Mouse (Mus musculus) stomach, embryonic 14.5 days (tissue): ENCODE results near the gene Klhl2. TPM values are rescaled to one million over a fixed set of nuclear protein-coding genes. Genes with fewer than 3 reads are reported as not detected.

Experiments used
- ATAC-seq: fragments of 200-750 bp; cut with Nextera tagmentation; 2 replicates; pipeline ENCODE4 v1.8.0; 2017; ENCODE audit warnings: low read depth, moderate TSS enrichment; ENCODE audit not compliant: insufficient number of reproducible peaks, insufficient read depth, low FRiP score
- H3K27ac ChIP-seq: fragments of 300-500 bp; sonication (generic); 2 replicates; pipeline ENCODE4 v1.5.1; 2014; ENCODE audit warnings: mild to moderate bottlenecking, low read length, moderate library complexity, mixed read lengths
- H3K27me3 ChIP-seq: fragments of 300-500 bp; sonication (generic); 2 replicates; pipeline ENCODE4 v1.6.1; 2014; ENCODE audit warnings: low read length, control low read depth, mixed read lengths; ENCODE audit not compliant: control insufficient read depth, insufficient read depth
- H3K36me3 ChIP-seq: fragments of 300-500 bp; sonication (generic); 2 replicates; pipeline ENCODE4 v1.6.1; 2014; ENCODE audit warnings: mild to moderate bottlenecking, control low read depth, low read length, moderate library complexity, mixed read lengths; ENCODE audit not compliant: control insufficient read depth, insufficient read depth
- H3K4me1 ChIP-seq: fragments of 300-500 bp; sonication (generic); 2 replicates; pipeline ENCODE4 v1.6.1; 2014; ENCODE audit warnings: low read length, control low read depth, mixed read lengths; ENCODE audit not compliant: control insufficient read depth, insufficient read depth
- H3K4me2 ChIP-seq: fragments of 300-500 bp; sonication (generic); replicated peaks from 2 replicates; pipeline ENCODE4 v1.6.1; 2014; ENCODE audit warnings: low read depth, low read length, control low read depth
- H3K4me3 ChIP-seq: fragments of 300-500 bp; sonication (generic); 2 replicates; pipeline ENCODE4 v1.5.1; 2014; ENCODE audit warnings: low read depth, low read length, control low read depth
- H3K9ac ChIP-seq: fragments of 300-500 bp; sonication (generic); replicated peaks from 2 replicates; pipeline ENCODE4 v1.6.1; 2014; ENCODE audit warnings: low read depth, mild to moderate bottlenecking, control low read depth, low read length, moderate library complexity, mixed read lengths
- H3K9me3 ChIP-seq: fragments of 300-500 bp; sonication (generic); 2 replicates; pipeline ENCODE4 v1.6.1; 2016; ENCODE audit warnings: low read depth, low read length, control low read depth; ENCODE audit not compliant: control insufficient read depth
- WGBS: fragments of 180-500 bp; shearing (Covaris S2); extraction: QIAGEN DNeasy Blood & Tissue Kit; methylation state at CpG from one replicate; pipeline ENCODE4 v1.1.7; 2014; 5-methylcytosine and 5-hydroxymethylcytosine counted together
- polyA plus RNA-seq: library from polyadenylated mRNA; unstranded; fragments of >200 nt; fragmentation: Nextera tagmentation; extraction: Ambion mirVana; gene quantifications from 2 replicates; pipeline ENCODE4 v1.2.1, GENCODE M21; 2014

Gene Klhl2
- polyA plus RNA-seq, 1 experiment from 2014 or later, result 8.1 TPM

DNA sequence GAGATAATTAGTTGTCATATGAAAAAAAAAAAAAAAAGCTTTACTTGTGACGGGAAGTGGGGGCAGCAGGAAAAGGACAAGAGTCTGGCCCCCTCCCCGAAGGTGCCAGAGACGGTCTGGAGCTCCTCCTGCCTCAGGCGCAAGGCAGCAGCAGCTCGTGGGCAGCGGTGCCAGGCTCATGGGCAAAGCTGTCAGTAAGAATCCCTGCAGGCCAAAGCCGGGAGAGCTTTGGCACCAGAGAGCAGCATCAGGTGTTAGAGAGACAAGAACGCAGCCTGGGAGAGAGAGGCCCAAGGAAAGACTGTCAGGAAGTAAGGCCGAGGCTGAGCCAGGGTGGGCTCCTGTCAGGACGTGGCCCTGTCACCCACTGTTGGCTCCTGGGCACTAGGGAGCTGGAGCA is 22.5 kb downstream of the Klhl2 start:
- Histone ChIP-seq H3K4me1 (no peaks in the 10 kb centered on the region), H3K27me3 (no peaks in the 10 kb centered on the region), H3K9me3 (no peaks in the 10 kb centered on the region), H3K4me3 (no peak overlapping the region), H3K9ac (no peak overlapping the region), H3K36me3 (peaks cover 2% of the 10 kb centered on the region; the same call in 1 of the 2 replicates), H3K4me2 (no peak overlapping the region), H3K27ac (no peak overlapping the region)
- WGBS, result 86% methylated on average over 10 of the region's 10 CpGs
- no peak for ATAC-seq

DNA sequence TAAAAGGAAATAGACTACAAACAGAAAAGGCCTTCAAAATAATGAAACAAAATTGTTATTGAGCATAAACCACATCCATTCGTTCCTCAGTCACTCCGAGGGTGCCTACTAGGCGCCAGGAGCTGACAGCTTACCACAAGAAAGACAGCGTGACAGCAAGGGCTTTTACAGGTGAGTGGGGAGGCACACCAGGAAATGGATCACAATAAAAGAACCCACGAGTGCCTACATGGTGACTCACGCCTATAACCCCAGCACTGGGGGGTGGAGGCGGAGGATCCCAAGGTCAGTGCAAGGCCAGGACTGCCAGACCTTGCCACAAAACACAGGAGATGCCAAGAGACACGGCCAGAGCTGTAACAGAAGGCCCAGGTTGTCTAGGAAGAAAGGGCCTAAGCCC is 23.4 kb downstream of the Klhl2 start:
- Histone ChIP-seq H3K27me3 (no peaks in the 10 kb centered on the region), H3K4me3 (no peak overlapping the region), H3K4me2 (no peak overlapping the region), H3K9ac (no peak overlapping the region), H3K27ac (no peak overlapping the region), H3K4me1 (no peaks in the 10 kb centered on the region), H3K36me3 (peaks cover 2% of the 10 kb centered on the region; the same call in 1 of the 2 replicates), H3K9me3 (no peaks in the 10 kb centered on the region)
- no peak; the same call in 1 of the 2 replicates for ATAC-seq
- WGBS, result 63% methylated on average over 8 of the region's 8 CpGs

DNA sequence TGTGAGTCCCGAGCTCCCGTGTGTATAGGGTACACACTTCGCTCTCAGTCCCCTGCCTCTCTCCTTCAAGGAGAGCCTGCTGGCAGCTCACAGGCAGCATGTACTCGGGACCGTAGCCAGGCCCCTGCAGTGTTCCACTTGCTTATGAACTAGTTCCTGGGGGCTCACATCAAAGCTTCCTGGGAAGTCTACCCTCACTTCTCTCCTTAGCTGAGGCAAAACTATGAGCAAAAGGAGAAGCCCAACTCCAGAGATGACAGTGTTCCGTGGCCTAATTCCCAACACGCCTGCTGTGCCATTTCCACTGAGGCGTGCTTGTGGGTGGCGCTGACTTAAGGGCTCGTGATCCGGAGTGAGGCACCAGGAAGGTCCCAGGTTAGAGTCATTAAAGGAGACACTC is 25.9 kb downstream of the Klhl2 start:
- no peaks in the 10 kb centered on the region for H3K4me1 ChIP-seq
- no peak overlapping the region for H3K4me3 ChIP-seq
- no peaks in the 10 kb centered on the region for H3K27me3 ChIP-seq
- H3K36me3 ChIP-seq, result no peaks in the 10 kb centered on the region; the same call in 1 of the 2 replicates
- ATAC-seq, result no peak
- H3K9ac ChIP-seq, result no peak overlapping the region
- H3K4me2 ChIP-seq, result no peak overlapping the region
- WGBS, result 85% methylated on average over 11 of the region's 11 CpGs
- no peak overlapping the region for H3K27ac ChIP-seq
- H3K9me3 ChIP-seq, result no peaks in the 10 kb centered on the region

DNA sequence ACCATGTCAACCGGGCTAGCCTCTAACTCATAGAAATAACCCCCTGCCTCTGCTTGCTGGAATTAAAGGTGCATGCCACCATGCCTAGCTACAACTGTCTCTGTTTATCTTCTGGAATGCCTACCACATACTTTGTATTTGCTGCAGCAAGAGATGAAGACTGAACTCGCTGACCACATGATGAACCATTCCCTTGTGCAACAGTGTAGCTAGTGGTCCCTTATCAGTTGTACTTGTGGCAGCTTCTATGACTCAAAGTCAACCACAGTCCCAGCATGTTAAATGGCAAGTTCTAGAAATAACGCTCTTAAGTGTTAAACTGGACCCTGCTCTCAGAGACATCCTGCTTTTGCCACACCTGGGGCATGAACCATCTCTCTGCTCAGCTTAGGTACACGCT is 28.9 kb downstream of the Klhl2 start:
- Histone ChIP-seq H3K9ac (no peak overlapping the region), H3K27ac (no peak overlapping the region), H3K9me3 (no peaks in the 10 kb centered on the region), H3K27me3 (no peaks in the 10 kb centered on the region), H3K4me1 (no peaks in the 10 kb centered on the region), H3K36me3 (no peaks in the 10 kb centered on the region; the same call in 1 of the 2 replicates), H3K4me3 (no peak overlapping the region), H3K4me2 (no peak overlapping the region)
- 87% methylated on average over 4 of the region's 4 CpGs for WGBS
- peak; percentile 23; the same call in 1 of the 2 replicates for ATAC-seq

DNA sequence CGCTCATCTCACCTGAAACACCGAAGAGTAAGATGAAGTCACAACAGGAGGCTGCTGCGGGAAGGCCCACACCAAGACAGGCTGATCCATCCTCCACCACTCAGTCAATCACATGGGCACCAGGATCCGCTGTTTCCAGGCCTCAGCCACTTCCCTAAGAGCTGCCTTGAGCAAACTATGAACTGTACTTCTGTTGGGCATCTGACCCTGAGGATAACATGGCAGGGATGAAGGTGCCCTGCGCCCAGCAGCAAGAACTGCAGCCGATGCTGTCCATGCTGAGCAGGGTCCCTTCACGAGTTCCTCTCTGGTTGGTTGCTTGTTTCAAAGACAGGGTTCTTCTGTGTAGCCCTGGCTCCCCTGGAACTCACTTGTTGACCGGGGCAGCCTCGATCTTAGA is 38.0 kb downstream of the Klhl2 start:
- Histone ChIP-seq H3K9ac (no peak overlapping the region), H3K27ac (no peak overlapping the region), H3K9me3 (no peaks in the 10 kb centered on the region), H3K4me1 (no peaks in the 10 kb centered on the region), H3K4me3 (no peak overlapping the region), H3K4me2 (no peak overlapping the region), H3K36me3 (no peaks in the 10 kb centered on the region), H3K27me3 (no peaks in the 10 kb centered on the region)
- no peak for ATAC-seq
- 96% methylated on average over 9 of the region's 9 CpGs for WGBS

DNA sequence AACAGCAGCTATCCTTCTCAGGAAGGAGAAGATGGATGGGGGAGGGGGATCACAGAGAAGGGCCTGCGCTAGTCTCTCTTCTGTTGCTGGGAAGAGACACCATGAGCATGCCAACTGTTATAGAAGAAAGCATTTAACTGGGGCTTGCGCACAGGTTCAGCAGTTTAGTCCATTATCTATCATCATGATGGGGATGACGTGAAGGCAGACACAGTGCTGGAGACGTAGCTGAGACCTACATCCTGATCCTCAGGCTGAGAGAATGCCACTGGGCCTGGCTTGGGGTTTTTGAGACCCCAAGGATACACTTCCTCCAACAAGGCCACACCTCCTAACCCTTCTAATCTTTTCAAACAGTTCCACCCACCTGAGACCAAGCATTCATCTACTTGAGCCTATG is 38.7 kb downstream of the Klhl2 start:
- WGBS, result 93% methylated on average over 4 of the region's 4 CpGs

DNA sequence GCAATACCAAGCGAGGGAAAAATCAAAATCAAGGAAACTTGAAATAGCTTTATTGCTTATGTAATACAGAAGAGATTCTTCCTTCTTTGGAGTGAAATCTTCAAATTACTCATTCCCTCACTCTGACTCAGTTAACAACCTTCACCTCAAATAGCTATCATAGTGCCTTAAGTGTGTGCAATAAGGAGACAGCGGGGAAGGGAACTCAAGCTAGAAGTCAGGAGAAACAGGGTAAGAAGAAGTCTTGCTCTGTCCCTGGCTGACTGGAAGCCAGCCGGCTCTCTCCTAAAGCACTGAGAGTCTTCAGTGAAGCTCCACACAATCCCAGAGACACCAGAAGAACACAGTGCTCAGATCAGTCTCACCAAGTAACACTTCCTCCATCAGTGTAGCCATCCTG is 43.3 kb downstream of the Klhl2 start:
- WGBS, result 91% methylated on average over 3 of the region's 3 CpGs
- no peaks in the 10 kb centered on the region for H3K9me3 ChIP-seq
- no peaks in the 10 kb centered on the region for H3K36me3 ChIP-seq
- no peaks in the 10 kb centered on the region for H3K4me1 ChIP-seq
- H3K9ac ChIP-seq, result no peak overlapping the region
- ATAC-seq, result no peak
- no peak overlapping the region for H3K27ac ChIP-seq
- no peak overlapping the region for H3K4me3 ChIP-seq
- no peaks in the 10 kb centered on the region for H3K27me3 ChIP-seq
- no peak overlapping the region for H3K4me2 ChIP-seq

More for the DNA sequence above, 38.7 kb downstream of the Klhl2 start:
- Histone ChIP-seq H3K4me1 (no peaks in the 10 kb centered on the region), H3K36me3 (no peaks in the 10 kb centered on the region), H3K4me3 (no peak overlapping the region), H3K9me3 (no peaks in the 10 kb centered on the region), H3K27ac (no peak overlapping the region), H3K27me3 (no peaks in the 10 kb centered on the region), H3K4me2 (no peak overlapping the region), H3K9ac (no peak overlapping the region)
- ATAC-seq, result no peak

DNA sequence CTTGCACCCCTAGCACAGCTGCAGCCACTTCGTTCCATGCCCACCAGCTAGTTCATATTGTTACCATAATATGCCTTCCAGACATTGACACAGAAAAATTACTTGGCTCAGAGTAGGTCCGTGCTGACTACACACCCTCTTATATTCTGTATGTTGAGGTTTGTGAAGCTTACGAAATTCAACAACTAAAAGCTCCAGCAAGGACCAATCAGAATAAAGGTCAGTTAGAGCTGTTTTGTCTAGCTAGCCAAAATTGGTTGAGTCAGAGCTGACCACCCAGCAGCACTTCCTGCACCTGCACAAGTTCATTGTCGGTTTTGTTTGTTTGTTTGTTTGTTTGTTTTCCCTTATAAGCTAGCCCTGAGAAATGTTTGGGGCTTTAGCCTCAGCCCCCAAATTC is 44.8 kb downstream of the Klhl2 start:
- H3K36me3 ChIP-seq, result no peaks in the 10 kb centered on the region

DNA sequence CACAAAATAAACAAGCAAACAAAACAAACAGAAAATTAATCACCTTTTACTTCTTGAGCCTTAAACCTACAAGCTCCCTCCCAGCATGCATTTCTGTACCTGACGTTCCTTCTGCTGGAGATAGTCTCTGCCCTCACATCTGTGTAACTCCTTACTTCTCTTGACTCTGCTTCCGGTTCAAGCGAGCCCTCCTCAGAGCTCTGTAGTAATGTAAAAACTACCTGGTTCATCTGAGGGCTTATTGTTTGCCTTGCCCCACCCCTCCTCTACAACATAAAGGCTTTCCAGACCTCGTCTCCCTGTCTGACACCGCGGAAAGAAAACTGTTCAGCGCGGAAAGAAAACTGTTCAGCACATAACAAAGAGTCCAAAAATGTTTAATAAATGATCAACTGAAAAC is 50.5 kb downstream of the Klhl2 start:
- no peak overlapping the region for H3K4me2 ChIP-seq
- H3K27ac ChIP-seq, result no peak overlapping the region
- no peak overlapping the region for H3K4me3 ChIP-seq
- no peaks in the 10 kb centered on the region for H3K36me3 ChIP-seq
- 0 out of 2 replicates have a peak, but pooled peaks cover 2% of the 10 kb centered on the region for H3K4me1 ChIP-seq
- 70% methylated on average over 8 of the region's 8 CpGs for WGBS
- no peaks in the 10 kb centered on the region for H3K9me3 ChIP-seq
- ATAC-seq, result no peak
- no peaks in the 10 kb centered on the region for H3K27me3 ChIP-seq
- no peak overlapping the region for H3K9ac ChIP-seq

More for the DNA sequence above, 44.8 kb downstream of the Klhl2 start:
- Histone ChIP-seq H3K4me2 (no peak overlapping the region), H3K9ac (no peak overlapping the region), H3K4me3 (no peak overlapping the region), H3K9me3 (no peaks in the 10 kb centered on the region), H3K4me1 (no peaks in the 10 kb centered on the region), H3K27me3 (no peaks in the 10 kb centered on the region), H3K27ac (no peak overlapping the region)
- no peak for ATAC-seq
- 79% methylated on average over 4 of the region's 4 CpGs for WGBS
